Mouse (Mus musculus) cerebellum, adult 8-10 months (tissue): ENCODE results near the gene Alad.

Experiments
- DNase-seq: peaks from one replicate; pipeline ENCODE4 v3.0.0; 2022

Gene Alad

GRCm38 (mm10) chr4:62519849-62520233 is at the start of gene Alad:
Gene Alad, minus strand, starts transcription at chr4:62519918.
- DNase-seq = peak; percentile 81

GRCm38 (mm10) chr4:62568359-62568758 is 48.6 kb upstream of the Alad start:
- DNase-seq = no peak

GRCm38 (mm10) chr4:62567696-62568095 is 48.0 kb upstream of the Alad start:
- DNase-seq = peak; percentile 53

- DNase-seq = no peak
These were observed 46.8 kb upstream of the Alad start for GRCm38 (mm10) chr4:62566530-62566929.

- DNase-seq = no peak
These were observed 42.3 kb upstream of the Alad start for GRCm38 (mm10) chr4:62562006-62562405.

GRCm38 (mm10) chr4:62561630-62562001 is 41.9 kb upstream of the Alad start:
- DNase-seq = no peak

GRCm38 (mm10) chr4:62560963-62561629 is 41.4 kb upstream of the Alad start:
- DNase-seq = peak; percentile 78

GRCm38 (mm10) chr4:62559797-62560329 is 40.1 kb upstream of the Alad start, which contains the start of gene Rgs3:
Gene Rgs3, plus strand, starts transcription at chr4:62559847.
- DNase-seq = no peak

- no peak for DNase-seq
These were observed 37.7 kb upstream of the Alad start for GRCm38 (mm10) chr4:62557436-62557835.

GRCm38 (mm10) chr4:62551966-62552365 is 32.2 kb upstream of the Alad start:
- no peak for DNase-seq

GRCm38 (mm10) chr4:62544801-62545200 is 25.1 kb upstream of the Alad start:
- DNase-seq = no peak

GRCm38 (mm10) chr4:62543782-62544181 is 24.1 kb upstream of the Alad start:
- DNase-seq = no peak

- DNase-seq = no peak
These were observed 22.1 kb upstream of the Alad start for GRCm38 (mm10) chr4:62541802-62542201.

GRCm38 (mm10) chr4:62533729-62534128 is 14.0 kb upstream of the Alad start:
- DNase-seq = no peak

GRCm38 (mm10) chr4:62527655-62528054 is 7.9 kb upstream of the Alad start:
- no peak for DNase-seq

GRCm38 (mm10) chr4:62526256-62526655 is 6.5 kb upstream of the Alad start:
- no peak for DNase-seq

- DNase-seq = no peak
These were observed 5.7 kb upstream of the Alad start for GRCm38 (mm10) chr4:62525489-62525811.

GRCm38 (mm10) chr4:62524651-62525488 is 5.2 kb upstream of the Alad start, which contains the start of the genes Pole3 and 4933430I17Rik:
Gene Pole3, minus strand, starts transcription at chr4:62525068.
Gene 4933430I17Rik, plus strand, starts transcription at chr4:62525369.
- peak; percentile 98 for DNase-seq

- no peak for DNase-seq
These were observed 1.2 kb upstream of the Alad start for GRCm38 (mm10) chr4:62520892-62521400.

- DNase-seq = no peak
These were observed 433 bp downstream of the Alad start for GRCm38 (mm10) chr4:62519122-62519848.

- DNase-seq = peak; percentile 71
These were observed 1.1 kb downstream of the Alad start for GRCm38 (mm10) chr4:62518416-62519121.
